Mouse (Mus musculus): ENCODE results near the gene Apod.

DNA sequence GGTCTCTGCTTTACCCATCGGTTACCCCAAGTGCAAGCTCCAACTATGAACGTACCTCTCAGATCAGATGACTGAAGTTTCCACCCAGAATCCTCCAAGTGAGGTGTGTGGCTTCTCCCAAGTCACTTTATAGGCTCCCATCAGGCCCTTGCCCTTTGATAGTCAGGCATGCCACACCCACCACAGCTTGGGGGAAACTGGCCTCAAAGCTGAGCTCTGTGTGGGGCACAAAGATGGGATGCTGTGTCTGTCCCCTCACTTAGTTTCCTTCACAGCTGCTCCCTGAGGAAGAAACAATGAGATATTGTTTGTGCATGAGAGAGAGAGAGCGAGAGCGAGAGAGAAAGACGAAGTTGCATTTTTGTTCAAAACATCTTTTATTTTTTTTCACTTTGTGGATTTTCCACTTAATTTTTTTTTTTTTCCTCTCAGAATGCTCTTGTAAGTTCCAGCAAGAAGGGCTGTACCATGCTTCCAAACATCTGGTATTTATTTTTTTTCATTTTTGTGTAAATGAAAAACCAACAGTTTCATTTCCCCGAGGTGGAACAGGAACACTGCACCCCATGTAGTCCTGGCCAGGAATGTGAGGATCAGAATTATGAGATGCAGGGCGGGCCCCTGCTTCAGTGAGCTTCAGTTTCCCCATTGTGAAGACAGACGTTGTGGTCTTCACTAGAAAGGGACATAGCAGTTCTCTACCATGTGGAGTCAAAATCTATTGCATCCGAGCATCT is at the start of gene Apod:
- TF ChIP-seq POLR2A (IDR thresholded peaks at IDR 0.05; ENCODE audit: control insufficient read depth, extremely low read depth, insufficient read depth, low read length, poor library complexity) = no peak
- TF ChIP-seq CTCF (IDR thresholded peaks at IDR 0.05; ENCODE audit: borderline replicate concordance, control insufficient read depth, extremely low read depth, insufficient read depth, low read length, poor library complexity) = no peak
